Mouse (Mus musculus) kidney, adult 8-10 months (tissue): Measurements from ENCODE around the gene Lsm14b.

Source experiments
- DNase-seq, 2 experiments: peaks; one replicate each; pipeline ENCODE4 v3.0.0; 2022

Lsm14b gene

GRCm38 (mm10) chr2:180020091-180020661 lies 4.6 kb upstream of the Lsm14b start:
- DNase-seq, result no peak

- no peak for DNase-seq
Measured at GRCm38 (mm10) chr2:180020919-180021318, 3.9 kb upstream of the Lsm14b start.

- DNase-seq, result no peak
Measured at GRCm38 (mm10) chr2:180022751-180023150, 2.0 kb upstream of the Lsm14b start.

GRCm38 (mm10) chr2:180025135-180025860 lies 511 bp downstream of the Lsm14b start:
- peak; percentile 38 to 41 for DNase-seq

- DNase-seq, result no peak
Measured at GRCm38 (mm10) chr2:180025861-180026200, 1.0 kb downstream of the Lsm14b start.

- no peak for DNase-seq
Measured at GRCm38 (mm10) chr2:180027768-180028167, 3.0 kb downstream of the Lsm14b start.

- peak; percentile 36 to 50 for DNase-seq
Measured at GRCm38 (mm10) chr2:180031270-180031669, 6.5 kb downstream of the Lsm14b start.

- no peak for DNase-seq
Measured at GRCm38 (mm10) chr2:180032925-180033324, 8.1 kb downstream of the Lsm14b start.

GRCm38 (mm10) chr2:180033956-180034355 lies 9.2 kb downstream of the Lsm14b start:
- DNase-seq, result no peak

- no peak for DNase-seq
Measured at GRCm38 (mm10) chr2:180034753-180035152, 10.0 kb downstream of the Lsm14b start.

- DNase-seq, result no peak
Measured at GRCm38 (mm10) chr2:180040406-180040805, 15.6 kb downstream of the Lsm14b start.

- peak in 1 of 2 experiments; percentile 32 for DNase-seq
Measured at GRCm38 (mm10) chr2:180041577-180042255, 16.9 kb downstream of the Lsm14b start.

GRCm38 (mm10) chr2:180042256-180042857 lies 17.6 kb downstream of the Lsm14b start, which contains the start of the genes Psma7 and Ss18l1:
Psma7 (minus strand) TSS chr2:180042433.
Ss18l1 (plus strand) TSS chr2:180042509.
- peak; percentile 81 to 83 for DNase-seq

- DNase-seq, result peak in 1 of 2 experiments; percentile 34
Measured at GRCm38 (mm10) chr2:180042858-180043515, 18.2 kb downstream of the Lsm14b start.

GRCm38 (mm10) chr2:180045283-180045682 lies 20.5 kb downstream of the Lsm14b start:
- DNase-seq, result peak; percentile 23 to 38

- no peak for DNase-seq
Measured at GRCm38 (mm10) chr2:180047580-180047979, 22.8 kb downstream of the Lsm14b start.

GRCm38 (mm10) chr2:180047980-180048635 lies 23.3 kb downstream of the Lsm14b start:
- DNase-seq, result no peak

GRCm38 (mm10) chr2:180050986-180051385 lies 26.2 kb downstream of the Lsm14b start:
- peak; percentile 71 to 85 for DNase-seq

- no peak for DNase-seq
Measured at GRCm38 (mm10) chr2:180051986-180052733, 27.4 kb downstream of the Lsm14b start.

- DNase-seq, result peak; percentile 50 to 65
Measured at GRCm38 (mm10) chr2:180053001-180053400, 28.2 kb downstream of the Lsm14b start.

GRCm38 (mm10) chr2:180063338-180064131 lies 38.7 kb downstream of the Lsm14b start:
- DNase-seq, result no peak
